Mouse (Mus musculus): Measurements from ENCODE around the gene Tada1.

Tada1 gene

GRCm38 (mm10) chr1:166385431-166385830 is 6.5 kb downstream of the Tada1 start:
- no peak for DNase-seq

GRCm38 (mm10) chr1:166388511-166388910 is 9.6 kb downstream of the Tada1 start:
- DNase-seq, result no peak

DNA sequence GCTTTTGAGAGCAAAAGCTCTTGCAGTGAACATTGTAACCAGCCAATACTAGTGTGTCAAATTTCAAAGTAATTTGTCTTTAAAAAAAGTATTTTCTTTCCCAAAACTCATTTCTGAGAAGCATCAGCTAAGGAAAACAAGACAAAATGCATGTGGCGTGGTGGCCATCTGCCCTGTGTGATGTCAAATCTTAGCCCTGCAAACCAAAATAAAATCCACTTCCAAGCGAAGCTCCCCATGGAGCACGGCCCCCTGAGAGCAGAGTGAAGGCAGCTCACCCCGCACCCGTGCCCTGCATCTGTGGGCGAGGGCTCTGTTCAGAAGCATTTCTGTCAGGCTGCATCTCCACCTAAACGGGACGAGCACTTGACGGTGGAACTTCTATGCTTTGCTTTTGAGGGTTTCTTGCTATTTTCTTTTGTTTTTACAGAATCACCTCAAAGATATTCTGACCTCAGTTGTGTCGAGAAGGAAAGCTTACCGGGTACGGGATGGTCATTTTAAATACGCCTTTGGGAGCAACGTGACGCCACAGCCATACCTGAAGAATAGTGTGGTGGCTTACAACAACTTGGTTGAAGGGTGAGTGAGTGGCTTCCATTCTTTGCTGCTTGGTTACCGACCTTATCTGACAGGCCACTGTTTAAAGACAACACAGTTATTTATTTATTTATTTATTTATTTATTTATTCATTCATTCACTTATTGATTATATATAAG is 10.7 kb downstream of the Tada1 start:
- no peak for DNase-seq

- no peak for DNase-seq
These were observed 12.8 kb downstream of the Tada1 start for GRCm38 (mm10) chr1:166391671-166392070.

- DNase-seq, result no peak
These were observed 15.9 kb downstream of the Tada1 start for GRCm38 (mm10) chr1:166394770-166395169.

GRCm38 (mm10) chr1:166395661-166396060 is 16.8 kb downstream of the Tada1 start:
- no peak for DNase-seq

- no peak for DNase-seq
These were observed 17.5 kb downstream of the Tada1 start for GRCm38 (mm10) chr1:166396381-166396780.

GRCm38 (mm10) chr1:166401455-166401854 is 22.6 kb downstream of the Tada1 start:
- DNase-seq, result peak; percentile 62

GRCm38 (mm10) chr1:166402003-166402402 is 23.1 kb downstream of the Tada1 start:
- no peak for DNase-seq

GRCm38 (mm10) chr1:166403846-166404245 is 24.9 kb downstream of the Tada1 start:
- DNase-seq, result no peak

- DNase-seq, result peak; percentile 70
These were observed 30.3 kb downstream of the Tada1 start for GRCm38 (mm10) chr1:166409177-166409700.

- peak; percentile 90 for DNase-seq
These were observed 30.9 kb downstream of the Tada1 start, which contains the start of gene Pogk for GRCm38 (mm10) chr1:166409701-166410220. Gene Pogk, minus strand, starts transcription at chr1:166409863.

DNA sequence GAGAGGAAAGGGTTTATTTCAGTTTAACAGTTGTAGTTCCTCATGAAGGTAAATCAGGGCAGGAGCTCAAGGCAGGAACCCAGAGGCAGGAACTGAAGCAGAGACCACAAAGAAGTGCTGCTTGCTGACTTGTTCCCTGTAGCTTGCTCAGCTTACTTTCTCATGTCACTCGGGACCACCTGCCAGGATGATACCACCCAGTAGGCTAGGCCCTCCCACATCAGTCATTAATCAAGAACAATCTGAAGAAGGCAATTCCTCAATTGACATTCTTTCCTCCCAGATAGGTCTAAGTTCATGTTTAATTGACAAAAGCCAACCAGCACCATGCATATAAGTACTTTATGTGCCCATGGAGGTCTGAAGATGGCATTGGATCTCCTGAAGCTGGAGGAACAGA is 32.6 kb downstream of the Tada1 start:
- no peak for DNase-seq

DNA sequence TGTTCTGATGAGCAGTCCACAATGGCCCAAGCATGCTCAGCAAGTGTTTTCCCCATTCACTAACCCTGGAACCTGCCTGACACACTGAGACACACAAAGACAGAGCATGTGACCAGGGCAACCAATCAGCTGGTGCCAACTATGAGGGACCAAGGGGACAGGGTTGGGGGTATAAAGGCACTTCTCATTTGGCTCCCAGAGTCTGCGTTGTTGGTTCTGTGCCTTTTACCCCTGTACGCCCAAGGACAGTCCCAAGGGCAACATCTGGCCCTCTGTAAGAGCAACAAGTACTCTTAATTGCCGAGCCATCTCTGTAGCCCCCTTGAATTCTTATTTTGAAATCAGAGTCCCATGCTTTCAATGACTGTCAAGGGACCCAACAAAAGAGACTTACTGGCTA is 33.4 kb downstream of the Tada1 start:
- no peak for DNase-seq

DNA sequence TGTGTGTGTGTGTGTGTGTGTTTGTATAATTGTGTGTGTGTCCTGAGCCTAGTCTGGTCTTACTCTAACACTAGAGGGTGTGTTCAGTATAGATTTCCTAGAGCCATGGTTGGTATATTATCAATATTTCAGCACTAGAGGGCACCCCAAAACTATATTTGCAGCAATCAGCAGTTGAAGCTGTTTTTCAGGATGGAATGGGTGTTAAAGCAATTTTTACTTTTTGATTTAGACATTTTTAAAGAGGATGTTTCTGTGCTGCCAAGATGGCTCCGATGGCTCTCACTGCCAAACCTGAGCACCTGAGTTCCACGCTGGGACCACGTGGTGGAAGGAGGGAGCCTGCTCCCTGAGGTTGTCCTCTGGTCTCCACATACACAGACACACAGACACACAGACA is 50.2 kb downstream of the Tada1 start:
- no peak for DNase-seq

GRCm38 (mm10) chr1:166429809-166430431 is 51.0 kb downstream of the Tada1 start:
- DNase-seq, result peak; percentile 44

GRCm38 (mm10) chr1:166439426-166439825 is 60.5 kb downstream of the Tada1 start:
- no peak for DNase-seq

DNA sequence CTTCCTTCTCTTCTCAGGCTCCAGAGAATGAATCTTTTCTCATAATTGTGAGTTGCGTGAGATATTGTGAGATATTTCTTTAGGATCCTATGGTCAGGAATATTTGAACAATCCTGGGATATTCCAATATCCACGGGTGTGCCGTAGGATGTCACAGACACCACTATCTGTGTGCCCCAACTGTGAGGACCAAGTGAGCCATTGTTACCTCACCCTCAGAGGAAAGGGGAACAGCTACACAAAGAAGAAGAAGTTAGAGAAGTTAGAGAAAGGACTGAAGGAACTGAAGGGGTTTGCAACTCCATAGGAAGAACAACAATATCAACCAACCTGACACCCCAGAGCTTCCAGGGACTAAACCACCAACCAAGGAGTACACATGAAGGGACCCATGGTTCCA is 63.1 kb downstream of the Tada1 start:
- DNase-seq, result no peak

Measured in kidney, postnatal 10 days (tissue).